Mouse (Mus musculus): ENCODE measurements at regions not wholly inside any gene's neighbourhood (a gene's known extent, or its start where the extent isn't known, plus 50 kb on each side); places are given as distances from the start of the nearest gene placed in this dataset.

GRCm38 (mm10) chr3:78880072-78880471, 406.2 kb downstream of the Rapgef2 start:
- no peak for TF ChIP-seq POLR2A (IDR thresholded peaks at IDR 0.05; ENCODE audit: control insufficient read depth, extremely low read depth, insufficient read depth, low read length, poor library complexity)
- TF ChIP-seq CTCF (IDR thresholded peaks at IDR 0.05; ENCODE audit: borderline replicate concordance, control insufficient read depth, extremely low read depth, insufficient read depth, low read length, poor library complexity), result no peak
